Mouse (Mus musculus) leukemia stem cell, adult 10-12 weeks (primary cell): ENCODE measurements around the gene Syt15. TPM values are rescaled to one million over a fixed set of nuclear protein-coding genes. Genes with fewer than 3 reads are reported as not detected.

Experiments used
- polyA plus RNA-seq: library from polyadenylated mRNA; stranded (reverse); fragments of >175 nt; gene quantifications from 2 replicates; pipeline ENCODE4 v1.2.3, GENCODE M21; 2012; ENCODE audit warnings: low replicate concordance

Syt15 gene
- 0.14 and 0.55 TPM in 2 replicates for polyA plus RNA-seq

GRCm38 (mm10) chr14:34219295-34219694 is at the start of gene Syt15:
TSS of gene Syt15 (plus strand) at chr14:34219595.

GRCm38 (mm10) chr14:34201231-34202035 is 18.0 kb upstream of the Syt15 start, which contains the start of gene Gprin2:
TSS of gene Gprin2 (minus strand) at chr14:34201653.

Other genes with a start within 250 kb of the Syt15 start
- gene Zfp488, start 240.8 kb upstream of the Syt15 start, polyA plus RNA-seq, result not detected in 2 replicates
- not detected in 2 replicates for gene Gm30083, start 204.4 kb upstream of the Syt15 start, polyA plus RNA-seq
- not detected in 2 replicates for gene Gm5460, start 202.8 kb upstream of the Syt15 start, polyA plus RNA-seq
- gene Antxrl, start 166.9 kb upstream of the Syt15 start, polyA plus RNA-seq, result not detected in 2 replicates
- not detected in 2 replicates for gene Anxa8, start 133.6 kb upstream of the Syt15 start, polyA plus RNA-seq
- not detected in 2 replicates for gene A630023A22Rik, start 116.8 kb upstream of the Syt15 start, polyA plus RNA-seq
- not detected in 2 replicates for gene Npy4r, start 67.1 kb upstream of the Syt15 start, polyA plus RNA-seq
- gene Gprin2, start 17.9 kb upstream of the Syt15 start, polyA plus RNA-seq, result not detected in 2 replicates
- 6.3 and 6.8 TPM in 2 replicates for gene Shld2, start 90.9 kb downstream of the Syt15 start, polyA plus RNA-seq
- gene Glud1, start 91.1 kb downstream of the Syt15 start, polyA plus RNA-seq, result 25.0 and 63.0 TPM in 2 replicates
- not detected in 2 replicates for gene Fam25c, start 135.8 kb downstream of the Syt15 start, polyA plus RNA-seq
- not detected in 2 replicates for gene Sncg, start 155.2 kb downstream of the Syt15 start, polyA plus RNA-seq
- gene Mmrn2, start 155.9 kb downstream of the Syt15 start, polyA plus RNA-seq, result 0.60 and 1.2 TPM in 2 replicates